Mouse (Mus musculus): Measurements from ENCODE around the gene Ivd.

Gene Ivd

DNA sequence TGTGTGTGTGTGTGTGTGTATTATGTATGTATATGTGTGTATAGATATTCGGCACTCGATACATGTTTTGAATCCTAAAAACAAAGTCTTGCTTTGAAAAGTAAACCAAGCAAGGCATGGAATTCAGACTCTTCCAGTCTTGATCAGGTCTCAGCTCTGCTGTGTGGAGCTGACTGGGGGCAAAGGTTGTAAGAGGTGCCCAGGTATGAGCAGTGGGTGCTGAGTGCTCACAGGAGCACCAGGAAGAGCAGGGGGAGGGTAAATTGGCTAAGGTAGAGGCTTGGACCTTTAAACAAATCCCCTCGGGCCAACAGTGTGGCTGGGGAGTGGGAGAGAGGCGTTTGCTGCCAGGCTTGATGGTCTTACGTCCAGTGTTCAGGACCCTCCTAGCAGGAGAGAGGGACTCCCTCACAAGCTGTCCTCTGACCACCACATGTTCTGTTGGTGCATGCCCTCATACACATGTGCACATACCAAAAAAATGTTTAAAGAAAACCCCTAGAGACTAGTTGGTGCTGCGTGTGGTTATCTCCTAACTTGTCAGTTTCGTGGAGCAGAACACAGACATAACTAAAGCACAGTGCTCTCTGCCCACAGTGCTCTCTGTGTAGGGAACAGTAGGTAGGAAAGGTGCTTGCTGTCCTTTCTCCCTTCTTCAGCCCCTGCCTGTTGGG lies 49.0 kb downstream of the Ivd start:
- ATAC-seq (ENCODE audit: low TSS enrichment) = no peak

DNA sequence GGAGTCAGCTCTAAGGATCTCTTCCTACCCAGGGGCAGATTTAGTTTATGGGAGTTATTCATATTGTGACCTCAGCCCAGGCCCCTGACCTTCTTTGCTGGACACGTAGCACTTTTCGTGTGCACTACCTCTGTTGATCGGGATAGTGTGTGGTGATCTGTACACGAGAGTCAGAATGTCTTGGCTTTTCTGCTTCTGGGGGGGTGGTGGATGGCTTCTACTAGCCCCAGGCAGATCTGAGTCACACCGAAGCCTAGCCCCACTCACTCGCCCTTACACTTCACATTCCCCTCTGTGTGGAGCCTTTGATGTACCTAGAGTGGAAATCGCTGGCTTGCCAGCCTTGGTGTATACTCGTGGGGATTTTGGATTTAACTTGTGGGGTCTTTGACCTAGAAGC lies 51.0 kb downstream of the Ivd start:
- ATAC-seq (ENCODE audit: low TSS enrichment) = no peak

DNA sequence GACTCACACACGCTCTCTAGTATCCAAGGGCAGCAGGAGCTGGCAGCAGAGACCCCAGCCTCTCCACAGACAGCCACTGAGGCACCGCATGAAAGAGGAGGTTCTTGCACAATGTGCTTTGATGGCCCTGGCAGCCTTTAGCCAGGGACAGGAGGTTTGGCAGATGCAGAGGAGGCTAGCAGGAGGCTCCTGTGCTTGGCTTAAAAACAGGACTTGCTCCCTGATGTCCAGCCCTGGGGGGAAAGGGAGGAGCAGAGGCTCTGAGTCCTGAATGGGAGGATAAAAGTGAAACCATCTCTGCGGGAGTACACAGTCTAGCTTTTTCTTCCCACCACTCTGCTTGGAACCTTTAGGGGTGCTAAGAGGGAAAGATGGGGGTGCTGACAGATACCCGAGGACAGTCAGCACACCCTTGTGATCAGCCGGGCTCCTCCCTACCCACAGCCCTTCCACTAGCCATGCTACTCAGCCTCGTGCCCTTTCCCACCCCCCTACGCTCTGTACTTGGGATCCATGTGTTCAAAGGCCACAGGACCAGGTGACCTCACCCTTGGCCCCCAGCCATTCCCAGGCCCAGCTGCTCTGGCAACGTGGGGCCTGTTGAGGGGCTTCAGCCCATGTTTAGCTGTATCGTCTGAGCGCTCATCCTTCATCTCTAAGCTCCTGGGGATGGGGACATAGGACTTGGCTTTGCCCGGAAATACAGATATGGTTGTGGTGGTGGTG lies 52.0 kb downstream of the Ivd start:
- no peak for ATAC-seq (ENCODE audit: low TSS enrichment)

DNA sequence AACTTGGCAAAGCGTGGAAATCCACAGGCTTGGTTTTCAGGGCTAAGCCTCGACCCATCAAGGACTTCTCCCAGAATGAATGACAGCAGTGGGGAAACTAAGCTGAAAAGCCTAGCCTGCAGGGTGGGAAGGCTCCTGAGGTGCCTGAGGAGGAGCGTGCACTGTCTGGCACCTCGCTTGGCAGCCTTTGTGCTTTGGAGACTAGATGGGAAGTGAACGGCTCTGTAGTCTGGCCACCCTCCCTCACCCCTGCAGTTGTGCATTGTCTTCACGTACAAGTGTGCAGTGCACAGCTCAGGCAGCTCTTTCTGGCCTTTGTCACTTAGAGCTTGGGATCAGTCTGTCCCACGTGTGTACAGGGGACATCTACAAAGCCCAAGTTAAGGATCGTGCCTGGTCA lies 52.9 kb downstream of the Ivd start:
- no peak for ATAC-seq (ENCODE audit: low TSS enrichment)

DNA sequence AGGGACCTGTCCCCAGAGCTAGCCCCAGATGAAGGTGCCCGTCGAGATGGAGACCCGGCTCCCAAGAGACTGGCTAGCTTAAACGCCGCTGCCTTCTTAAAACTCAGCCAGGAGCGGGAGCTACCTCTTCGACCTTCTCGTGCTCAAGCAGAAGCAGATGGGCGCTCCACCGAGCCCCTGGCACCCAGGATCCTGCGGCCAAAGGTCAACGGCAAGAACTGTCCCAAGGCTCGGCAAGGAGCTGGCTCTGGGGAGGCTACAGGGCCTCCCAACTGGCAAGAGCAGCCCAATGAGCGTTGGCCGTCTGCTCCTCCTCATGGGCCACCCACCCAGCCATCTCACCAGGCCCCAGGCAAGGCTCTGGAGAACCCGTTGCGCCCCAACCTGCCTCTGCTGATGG lies 54.7 kb downstream of the Ivd start:
- no peak for ATAC-seq (ENCODE audit: low TSS enrichment)

DNA sequence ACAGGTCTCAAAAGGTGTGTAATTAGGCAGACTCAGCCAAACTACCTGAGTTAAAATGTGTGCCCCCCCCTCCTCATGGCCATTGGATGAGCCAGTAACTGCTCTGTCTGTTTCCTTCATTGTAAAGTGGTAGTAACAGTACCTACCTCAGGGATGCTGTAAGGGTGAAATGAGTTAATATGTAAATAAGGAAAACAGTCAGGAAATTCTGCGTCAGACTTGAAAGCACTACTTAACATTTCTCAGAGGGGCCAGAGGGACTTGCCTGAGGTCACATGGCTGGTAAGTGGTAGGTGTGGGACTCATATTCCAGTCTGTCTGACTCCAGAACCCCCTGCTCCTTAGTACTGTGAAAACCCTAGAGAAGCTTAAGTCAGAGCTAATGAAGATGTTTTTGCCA lies 56.8 kb downstream of the Ivd start:
- ATAC-seq (ENCODE audit: low TSS enrichment) = no peak

DNA sequence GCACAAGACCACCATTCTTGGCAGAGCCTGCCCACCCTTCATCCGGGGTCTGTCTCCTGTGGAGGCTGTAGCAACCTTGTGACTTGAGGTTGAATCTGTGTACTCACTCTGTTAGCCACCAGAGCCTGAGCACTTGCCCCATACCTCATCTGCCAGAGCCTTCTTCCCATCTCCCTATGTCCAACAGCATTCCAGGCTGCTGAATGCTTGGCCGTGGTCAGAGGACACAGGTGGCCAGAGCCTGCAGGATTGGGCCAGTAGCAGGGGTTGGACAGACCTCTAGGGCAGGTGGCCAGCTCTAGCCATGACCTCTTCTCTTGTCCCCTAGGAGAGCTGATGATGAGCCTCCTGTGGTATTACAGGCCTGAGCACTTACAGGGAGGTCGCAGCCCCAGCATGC lies 58.7 kb downstream of the Ivd start:
- no peak for ATAC-seq (ENCODE audit: low TSS enrichment)

DNA sequence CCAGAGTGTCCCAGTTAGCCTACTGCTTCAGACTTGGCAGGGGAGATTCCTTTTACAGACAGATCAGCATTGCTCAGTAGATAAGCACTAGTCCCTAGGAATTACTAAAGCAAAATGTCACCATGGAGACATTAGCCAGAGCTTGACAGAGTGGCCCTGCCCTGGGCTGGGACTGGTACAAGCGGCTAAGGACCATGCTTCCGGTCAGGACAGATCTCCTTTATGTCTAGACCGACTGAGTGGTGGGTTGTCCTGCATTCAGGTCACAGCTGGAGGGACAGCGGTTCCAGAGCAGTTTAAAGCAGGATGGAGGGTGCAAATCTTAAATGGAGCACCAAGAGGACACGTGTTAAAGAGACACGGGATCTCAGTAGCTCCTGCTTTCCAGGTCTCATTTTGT lies 64.2 kb downstream of the Ivd start:
- ATAC-seq (ENCODE audit: low TSS enrichment) = peak; percentile 32

DNA sequence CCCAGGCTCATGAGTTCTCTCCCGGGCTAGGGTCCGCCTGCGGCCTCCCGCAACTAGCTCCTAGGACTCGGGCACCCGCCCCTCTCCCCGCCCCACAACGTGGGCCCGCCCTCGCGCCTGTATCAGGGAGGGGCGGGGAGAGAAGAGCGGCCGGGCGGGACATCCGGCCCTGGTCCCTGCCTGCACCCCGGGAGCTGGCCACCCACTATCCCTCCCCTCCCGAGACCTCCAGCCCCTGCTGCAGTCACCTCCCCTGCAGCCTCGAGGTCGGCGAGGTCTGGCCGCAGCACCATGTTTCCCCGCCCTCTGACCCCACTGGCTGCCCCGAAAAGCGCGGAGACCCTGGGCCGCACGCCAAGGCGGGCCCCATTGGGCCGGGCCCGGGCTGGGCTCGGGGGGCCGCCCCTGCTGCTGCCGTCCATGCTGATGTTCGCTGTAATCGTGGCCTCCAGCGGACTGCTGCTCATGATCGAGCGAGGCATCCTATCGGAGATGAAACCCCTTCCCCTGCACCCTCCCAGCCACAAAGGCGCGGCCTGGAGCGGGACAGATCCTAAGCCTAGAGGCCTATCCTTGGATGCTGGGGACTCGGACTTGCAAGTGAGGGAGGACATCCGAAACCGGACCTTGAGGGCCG lies 64.7 kb downstream of the Ivd start, which contains the start of gene Chst14:
Gene Chst14, plus strand, starts transcription at position 136 of the 637 bp plus-strand sequence.
- ATAC-seq (ENCODE audit: low TSS enrichment) = peak; percentile 50

DNA sequence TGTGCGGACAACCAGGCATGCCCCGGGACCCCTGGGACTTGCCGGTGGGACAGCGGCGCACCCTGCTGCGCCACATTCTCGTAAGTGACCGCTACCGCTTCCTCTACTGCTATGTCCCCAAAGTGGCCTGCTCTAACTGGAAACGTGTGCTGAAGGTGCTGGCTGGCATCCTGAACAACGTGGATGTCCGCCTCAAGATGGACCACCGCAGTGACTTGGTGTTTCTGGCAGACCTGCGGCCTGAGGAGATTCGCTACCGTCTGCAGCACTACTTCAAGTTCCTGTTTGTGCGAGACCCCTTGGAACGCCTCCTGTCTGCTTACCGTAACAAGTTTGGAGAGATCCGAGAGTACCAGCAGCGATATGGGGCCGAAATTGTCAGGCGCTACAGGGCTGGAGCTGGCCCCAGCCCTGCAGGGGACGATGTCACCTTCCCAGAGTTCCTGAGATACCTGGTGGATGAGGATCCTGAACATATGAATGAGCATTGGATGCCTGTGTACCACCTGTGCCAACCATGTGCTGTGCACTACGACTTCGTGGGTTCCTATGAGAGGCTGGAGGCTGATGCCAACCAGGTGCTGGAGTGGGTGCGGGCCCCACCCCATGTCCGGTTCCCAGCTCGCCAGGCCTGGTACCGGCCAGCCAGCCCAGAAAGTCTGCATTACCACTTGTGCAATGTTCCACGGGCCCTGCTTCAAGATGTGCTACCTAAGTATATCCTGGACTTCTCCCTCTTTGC lies 65.4 kb downstream of the Ivd start:
- ATAC-seq (ENCODE audit: low TSS enrichment) = no peak
